Mouse (Mus musculus) ES-Bruce4 (cell line): ENCODE measurements at regions not wholly inside any gene's neighbourhood (a gene's known extent, or its start where the extent isn't known, plus 50 kb on each side); places are given as distances from the start of the nearest gene placed in this dataset.
A peak's percentile ranks its signal among the peaks of the same experiment; 100 is the strongest.

Experiments used
- CTCF ChIP-seq: IDR thresholded peaks from one replicate; pipeline ENCODE4 v1.8.1; 2011; ENCODE audit warnings: low read depth, low read length
- POLR2A ChIP-seq: IDR thresholded peaks from one replicate; pipeline ENCODE4 v1.8.1; 2011; ENCODE audit warnings: low read length; ENCODE audit not compliant: insufficient read depth

DNA sequence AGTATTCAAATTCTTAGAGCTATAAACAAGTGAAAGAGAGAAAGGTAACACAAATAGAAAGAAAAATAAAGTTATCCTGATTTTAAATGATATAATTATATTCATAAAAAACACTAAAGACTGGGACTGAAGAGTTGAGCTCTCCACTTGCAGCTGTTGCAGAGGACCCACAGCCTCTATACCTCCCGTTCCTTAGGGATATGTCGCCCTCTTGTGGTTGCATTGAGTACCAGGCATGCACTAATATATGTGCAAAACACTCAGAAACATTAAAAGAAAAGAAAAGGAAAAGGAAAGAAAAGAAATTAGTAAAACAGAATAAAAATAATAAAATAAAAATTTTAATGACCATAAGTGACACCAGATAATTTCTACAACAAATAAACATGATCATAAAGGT lies 167.2 kb downstream of the Olfr1505 start:
- TF ChIP-seq CTCF: peak; percentile 51
- TF ChIP-seq POLR2A: no peak
